Mouse (Mus musculus) G1E (cell line): Measurements from ENCODE around the gene Lsm12.

Experiments used
- CTCF ChIP-seq: IDR thresholded peaks from 2 replicates; pipeline ENCODE4 v1.5.1; 2012; ENCODE audit warnings: low read depth, low read length, inconsistent platforms, mixed read lengths
- GATA1 ChIP-seq: IDR thresholded peaks from 2 replicates; pipeline ENCODE4 v1.6.1; 2012; ENCODE audit warnings: borderline replicate concordance, low read length, inconsistent platforms, mixed read lengths
- GATA2 ChIP-seq: IDR thresholded peaks from 2 replicates; pipeline ENCODE4 v1.6.1; 2012; ENCODE audit warnings: low read depth, low read length, inconsistent platforms, borderline replicate concordance
- POLR2AphosphoS5 ChIP-seq: IDR thresholded peaks from 2 replicates; pipeline ENCODE4 v1.6.1; 2012; ENCODE audit warnings: low read depth, low read length, inconsistent platforms; ENCODE audit not compliant: insufficient replicate concordance

GRCm38 (mm10) chr11:102218783-102219182 lies 33.7 kb upstream of the Lsm12 start:
- TF ChIP-seq CTCF (no peak), GATA1 (no peak), GATA2 (no peak), POLR2AphosphoS5 (no peak)
